Comparison of ENCODE assay signal across 8 mouse cellular contexts in the genomic region with DNA sequence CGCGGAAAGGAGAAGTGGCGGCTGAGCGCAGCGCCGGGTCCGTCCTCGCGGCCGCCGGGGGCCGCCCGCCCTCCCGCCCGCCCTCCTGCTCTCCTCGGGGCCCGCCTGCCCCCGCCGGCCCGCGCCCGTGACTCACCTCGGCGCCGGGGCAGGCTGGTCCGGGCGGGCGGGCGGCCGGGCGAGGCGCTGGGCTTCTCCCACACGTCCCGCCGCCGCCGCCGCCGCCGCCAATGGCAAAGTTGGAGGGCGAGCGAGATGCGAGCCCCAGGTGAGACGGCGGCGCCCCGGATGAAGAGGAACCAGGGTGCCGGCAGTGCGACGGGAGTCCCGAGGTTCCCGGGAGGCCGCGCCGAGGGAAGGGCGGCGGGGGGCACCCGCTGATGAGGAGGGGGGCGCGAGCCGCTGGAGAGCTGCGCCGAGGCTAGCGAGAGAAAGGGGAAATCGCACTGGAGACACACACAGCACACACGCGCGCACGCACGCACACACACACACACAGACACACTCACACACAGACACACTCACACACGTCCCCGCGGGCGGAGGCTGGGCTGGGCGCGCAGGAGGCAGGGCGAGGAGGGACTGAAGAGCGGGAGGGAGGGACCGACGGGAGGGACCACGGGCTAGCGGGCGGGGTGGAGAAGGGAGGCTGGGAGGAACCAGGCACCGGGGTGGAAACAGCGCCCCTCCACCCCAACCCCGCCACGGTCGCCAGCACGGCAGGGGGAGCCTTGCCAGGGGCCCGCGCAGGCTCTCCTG. TPM values are rescaled to one million over a fixed set of nuclear protein-coding genes. Genes with fewer than 3 reads are reported as not detected.
DNase-seq lines count a peak whose midpoint lies in the region; ATAC-seq and TF ChIP-seq lines count a peak whose summit lies in the region.

No protein-coding gene starts in this region.

- 19% methylated on average over 42 of the region's 91 CpGs for WGBS in forebrain, embryonic 12.5 days
- WGBS in small intestine, adult 2 months, result 20% methylated on average over 78 of the region's 91 CpGs
- 6% methylated on average over 58 of the region's 91 CpGs for WGBS in cerebellum, adult 2 months

- no peak for TF ChIP-seq RAD21 in CH12.LX (IDR thresholded peaks at IDR 0.05; ENCODE audit: low read depth, low read length)

- peak; percentile 65; the same call in 1 of the 2 replicates for ATAC-seq in forebrain, embryonic 12.5 days (ENCODE audit: low FRiP score)

- in situ Hi-C loops in CH12.LX (cut with MboI; ENCODE audit: low pct_ligation_motif_present, low pct_unique_long_range_greater_than_20kb, low sequenced_read_pairs), result no loop called here

- no peaks in the 10 kb centered on the region for H3K27me3 ChIP-seq in CH12.LX (replicated peaks)
- H3K27me3 ChIP-seq in forebrain, embryonic 12.5 days, result peaks cover 42% of the 10 kb centered on the region
- peaks cover 9% of the 10 kb centered on the region for H3K27me3 ChIP-seq in megakaryocyte, embryonic 14.5 days (replicated peaks)
- H3K27me3 ChIP-seq in small intestine, adult 2 months (ENCODE audit: control insufficient read depth, insufficient read depth, low read length), result no peaks in the 10 kb centered on the region
- no peaks in the 10 kb centered on the region; the same call in 1 of the 2 replicates for H3K27me3 ChIP-seq in cerebellum, adult 2 months (ENCODE audit: control insufficient read depth, insufficient read depth, low read length)

- H3K9me3 ChIP-seq in CH12.LX (replicated peaks; ENCODE audit: low read length), result no peaks in the 10 kb centered on the region
- H3K9me3 ChIP-seq in forebrain, embryonic 12.5 days, result no peaks in the 10 kb centered on the region
- H3K9me3 ChIP-seq in megakaryocyte, embryonic 14.5 days, result peaks cover 15% of the 10 kb centered on the region

- peaks cover 16 to 37% of the 10 kb centered on the region in 2 experiments for H3K4me1 ChIP-seq in CH12.LX (ENCODE audit: control insufficient read depth in 1 of 2, insufficient read depth in 2 of 2)
- H3K4me1 ChIP-seq in forebrain, embryonic 12.5 days, result no peaks in the 10 kb centered on the region
- peaks cover 42% of the 10 kb centered on the region for H3K4me1 ChIP-seq in megakaryocyte, embryonic 14.5 days
- H3K4me1 ChIP-seq in small intestine, adult 2 months (ENCODE audit: control insufficient read depth, insufficient read depth, insufficient read length, low read length), result peaks cover 17% of the 10 kb centered on the region; the same call in 1 of the 2 replicates
- no peaks in the 10 kb centered on the region for H3K4me1 ChIP-seq in cerebellum, adult 2 months (ENCODE audit: control insufficient read depth, insufficient read depth, low read length)

- peak overlapping the region; percentile 68 for H3K27ac ChIP-seq in CH12.LX (ENCODE audit: insufficient read depth, low read depth)
- no peak overlapping the region for H3K27ac ChIP-seq in forebrain, embryonic 12.5 days
- peak overlapping the region; percentile 94 for H3K27ac ChIP-seq in small intestine, adult 2 months (ENCODE audit: insufficient read depth, low read depth, low read length)
- no peak overlapping the region for H3K27ac ChIP-seq in cerebellum, adult 2 months (ENCODE audit: insufficient read depth, low read length)

- peak; percentile 55; the same call in 1 of the 2 replicates for TF ChIP-seq POLR2A in CH12.LX (IDR thresholded peaks at IDR 0.05; ENCODE audit: low read depth, low read length)
- TF ChIP-seq POLR2A in small intestine, adult 2 months (IDR thresholded peaks at IDR 0.05; ENCODE audit: low read depth, low read length), result peak; percentile 24; the same call in 1 of the 2 replicates
- no peak for TF ChIP-seq POLR2A in cerebellum, adult 2 months (IDR thresholded peaks at IDR 0.05; ENCODE audit: borderline replicate concordance, insufficient read depth, low read length)

- H3K4me2 ChIP-seq in CH12.LX (ENCODE audit: insufficient read depth, low read depth, poor library complexity, severe bottlenecking), result no peak overlapping the region; the same call in 1 of the 2 replicates
- H3K4me2 ChIP-seq in forebrain, embryonic 12.5 days, result peak overlapping the region; percentile 51

- H3K9ac ChIP-seq in CH12.LX (ENCODE audit: insufficient read depth, low read depth), result peak overlapping the region; percentile 68
- no peak overlapping the region; the same call in 1 of the 2 replicates for H3K9ac ChIP-seq in forebrain, embryonic 12.5 days

- no peak for TF ChIP-seq EP300 in CH12.LX (IDR thresholded peaks at IDR 0.05; ENCODE audit: low read length)

- TF ChIP-seq CTCF in CH12.LX (conservative IDR thresholded peaks at IDR 0.05 in 1 of 2, IDR thresholded peaks at IDR 0.05 in 1 of 2; ENCODE audit: low read depth in 2 of 2, low read length in 2 of 2), result peak in 1 of 2 experiments; percentile 31; a peak in 1 of 4 replicates
- TF ChIP-seq CTCF in small intestine, adult 2 months (IDR thresholded peaks at IDR 0.05; ENCODE audit: extremely low read depth, insufficient read length, insufficient replicate concordance, low read depth, low read length), result no peak
- no peak for TF ChIP-seq CTCF in cerebellum, adult 2 months (IDR thresholded peaks at IDR 0.05; ENCODE audit: borderline replicate concordance, insufficient read depth, low read depth, low read length)

- intact Hi-C loops in heart, postnatal 25 days (cut with DNase I), result loop anchor here (2.0 kb wide), 1 partner anchor 29 kb away; no protein-coding TSS in a partner anchor

- H3K4me3 ChIP-seq in CH12.LX (replicated peaks in 1 of 3; ENCODE audit: low read depth in 2 of 3, low read length in 2 of 3, poor library complexity in 1 of 3), result peak overlapping the region; percentile 35 to 88 (median 61)
- H3K4me3 ChIP-seq in forebrain, embryonic 12.5 days (replicated peaks), result peak overlapping the region; percentile 41
- peak overlapping the region; percentile 93 for H3K4me3 ChIP-seq in megakaryocyte, embryonic 14.5 days (replicated peaks)
- peak overlapping the region; percentile 99 for H3K4me3 ChIP-seq in small intestine, adult 2 months (ENCODE audit: low read depth, low read length)
- H3K4me3 ChIP-seq in cerebellum, adult 2 months (replicated peaks; ENCODE audit: insufficient read depth, low read depth, low read length), result no peak overlapping the region

- DNase-seq in CH12.LX (ENCODE audit: extremely low read depth), result peak; percentile 51
- DNase-seq in adrenal gland, adult 8-10 months, result peak; percentile 76
- DNase-seq in heart, postnatal 25 days (ENCODE audit: low spot score), result peak; percentile 74
- DNase-seq in kidney, postnatal 4 days, result peak; percentile 76 to 84
- no peak for DNase-seq in cerebellum, adult 2 months

- H3K79me2 ChIP-seq in CH12.LX (replicated peaks; ENCODE audit: control insufficient read depth, extremely low read depth, insufficient read depth, poor library complexity, severe bottlenecking), result peaks cover 13% of the 10 kb centered on the region

- dilution Hi-C loops in CH12.LX (cut with MboI; ENCODE audit: extremely low pct_ligation_motif_present, extremely low pct_unique_long_range_greater_than_20kb, low sequenced_read_pairs), result no loop called here

- peaks cover 0 to 6% of the 10 kb centered on the region in 2 experiments for H3K36me3 ChIP-seq in CH12.LX (replicated peaks in 1 of 2; ENCODE audit: control insufficient read depth in 1 of 2, insufficient read depth in 1 of 2, low read length in 1 of 2)
- no peaks in the 10 kb centered on the region for H3K36me3 ChIP-seq in forebrain, embryonic 12.5 days (replicated peaks)
- no peaks in the 10 kb centered on the region for H3K36me3 ChIP-seq in megakaryocyte, embryonic 14.5 days (replicated peaks; ENCODE audit: low read length)
- H3K36me3 ChIP-seq in small intestine, adult 2 months (ENCODE audit: control insufficient read depth, insufficient read depth, low read length), result no peaks in the 10 kb centered on the region

TF ChIP-seq in CH12.LX, 34 proteins besides CTCF, POLR2A, EP300 and RAD21:
- no peak for TF ChIP-seq IRF4 (IDR thresholded peaks at IDR 0.05; ENCODE audit: low read depth, low read length)
- TF ChIP-seq MXI1 (IDR thresholded peaks at IDR 0.05; ENCODE audit: low read depth, low read length), result 0 out of 2 replicates have a peak, but pooled peaks have one; percentile 50
- peak; percentile 52; the same call in 1 of the 2 replicates for TF ChIP-seq TCF12 (IDR thresholded peaks at IDR 0.05; ENCODE audit: low read depth, low read length)
- TF ChIP-seq MAZ (IDR thresholded peaks at IDR 0.05; ENCODE audit: low read depth, low read length), result 0 out of 2 replicates have a peak, but pooled peaks have one; percentile 53
- TF ChIP-seq ELF1 (IDR thresholded peaks at IDR 0.05; ENCODE audit: low read depth, low read length), result no peak
- TF ChIP-seq ETS1 (conservative IDR thresholded peaks at IDR 0.05; ENCODE audit: low read depth, low read length), result no peak
- TF ChIP-seq USF2 (conservative IDR thresholded peaks at IDR 0.05; ENCODE audit: low read depth, low read length), result no peak
- no peak for TF ChIP-seq MAFK (IDR thresholded peaks at IDR 0.05; ENCODE audit: insufficient replicate concordance, low read length)
- TF ChIP-seq BHLHE40 (IDR thresholded peaks at IDR 0.05; ENCODE audit: low read depth, low read length), result peak; percentile 54

RNA-seq across cellular contexts. Expression of a gene that starts 9.0 kb away (rescaled TPM):
- total RNA-seq in CH12.LX (2012; rRNA removed), result 4.8 and 5.3 TPM in 2 replicates
- total RNA-seq in CH12.LX (2014; rRNA removed), result 0.82 and 1.4 TPM in 2 replicates
- polyA plus RNA-seq in CH12.LX (2012; ENCODE audit: insufficient read length, low read depth), result 10.1 and 12.4 TPM in 2 replicates
- total RNA-seq in adrenal gland, adult 8-10 months (2022), result 10 to 100 TPM; 11.1 to 18.4 (median 13.9) TPM
- 1.6 and 1.7 TPM in 2 replicates for polyA plus RNA-seq in forebrain, embryonic 12.5 days (2016; fragmentation: Nextera tagmentation; extraction: Ambion mirVana)
- total RNA-seq in heart, postnatal 25 days (2021), result 1 to 10 TPM; 6.0 to 6.4 TPM
- polyA plus RNA-seq in megakaryocyte, embryonic 14.5 days (2012; ENCODE audit: insufficient read depth, low replicate concordance), result 2.6 and 3.5 TPM in 2 replicates
- 12.3 and 36.8 TPM in 2 replicates for polyA plus RNA-seq in small intestine, adult 2 months (2012; rRNA removed)
- 0.36 and 0.38 TPM in 2 replicates for polyA plus RNA-seq in cerebellum, adult 2 months (2012; rRNA removed)

RNA-seq across cellular contexts. Expression of a gene that starts 59.4 kb away (rescaled TPM):
- 32.7 and 46.3 TPM in 2 replicates for total RNA-seq in CH12.LX (2012; rRNA removed)
- total RNA-seq in CH12.LX (2014; rRNA removed), result 30.3 and 32.0 TPM in 2 replicates
- polyA plus RNA-seq in CH12.LX (2012; ENCODE audit: insufficient read length, low read depth), result 57.3 and 61.4 TPM in 2 replicates
- total RNA-seq in adrenal gland, adult 8-10 months (2022), result 100 to 1,000 TPM; 126 to 260 (median 176) TPM
- polyA plus RNA-seq in forebrain, embryonic 12.5 days (2016; fragmentation: Nextera tagmentation; extraction: Ambion mirVana), result 68.1 and 71.5 TPM in 2 replicates
- 100 to 1,000 TPM; 111 to 113 TPM for total RNA-seq in heart, postnatal 25 days (2021)
- polyA plus RNA-seq in megakaryocyte, embryonic 14.5 days (2012; ENCODE audit: insufficient read depth, low replicate concordance), result 2.8 TPM in 1 of 2 replicates, not detected in the other
- 6.5 and 11.5 TPM in 2 replicates for polyA plus RNA-seq in small intestine, adult 2 months (2012; rRNA removed)
- polyA plus RNA-seq in cerebellum, adult 2 months (2012; rRNA removed), result 36.7 and 40.0 TPM in 2 replicates

Comparison
In these comparisons a context has a peak if more than half of its experiments do, and no peak if none do; other contexts are left out.
1. DNase-seq: peak in CH12.LX (single experiment), adrenal gland, adult 8-10 months (single experiment), heart, postnatal 25 days (single experiment) and kidney, postnatal 4 days (2 of 2); none in cerebellum, adult 2 months (0 of 2).
2. H3K27ac ChIP-seq: peak in CH12.LX (single experiment) and small intestine, adult 2 months (single experiment); none in forebrain, embryonic 12.5 days (single experiment) and cerebellum, adult 2 months (single experiment).